Mouse (Mus musculus) Patski (cell line): ENCODE results near the gene 2300002M23Rik. TPM values are rescaled to one million over a fixed set of nuclear protein-coding genes. Genes with fewer than 3 reads are reported as not detected.

Experiments
- ATAC-seq: fragments of 100-300 bp; one replicate; pipeline ENCODE4 v1.8.0; 2021
- CTCF ChIA-PET: fragments of 350-600 bp; sonication (Branson Sonifier 250); formaldehyde crosslinking; loops from one replicate; lab custom pipeline; 2022; ENCODE audit warnings: inconsistent platforms; lab: Charles Lee
- POLR2A ChIA-PET: fragments of 350-600 bp; sonication (Branson Sonifier 250); formaldehyde crosslinking; loops from one replicate; lab custom pipeline; 2022; ENCODE audit warnings: antibody characterized with exemption, inconsistent platforms; lab: Charles Lee
- DNase-seq: peaks from one replicate; pipeline ENCODE4 v3.0.0-alpha.2; 2011; ENCODE audit warnings: low read depth, low spot score
- H3K27me3 ChIP-seq: fragments of 371-371 bp; one replicate; pipeline ENCODE4 v1.5.1; 2021
- CTCF ChIP-seq: fragments of 100-300 bp; IDR thresholded peaks from one replicate; pipeline ENCODE4 v1.5.1; 2021
- in situ Hi-C: fragments of 300-500 bp; cut with MboI; formaldehyde crosslinking; loops from 3 replicates; pipeline ENCODE4 v1.11.1; 2018; ENCODE audit warnings: low pct_unique_long_range_greater_than_20kb, mixed read lengths
- polyA plus RNA-seq: library from polyadenylated mRNA; unstranded; gene quantifications from one replicate; pipeline ENCODE4 v1.2.3, GENCODE M21; 2021

Gene 2300002M23Rik
- polyA plus RNA-seq, 1 experiment from 2014 or later = not detected

DNA sequence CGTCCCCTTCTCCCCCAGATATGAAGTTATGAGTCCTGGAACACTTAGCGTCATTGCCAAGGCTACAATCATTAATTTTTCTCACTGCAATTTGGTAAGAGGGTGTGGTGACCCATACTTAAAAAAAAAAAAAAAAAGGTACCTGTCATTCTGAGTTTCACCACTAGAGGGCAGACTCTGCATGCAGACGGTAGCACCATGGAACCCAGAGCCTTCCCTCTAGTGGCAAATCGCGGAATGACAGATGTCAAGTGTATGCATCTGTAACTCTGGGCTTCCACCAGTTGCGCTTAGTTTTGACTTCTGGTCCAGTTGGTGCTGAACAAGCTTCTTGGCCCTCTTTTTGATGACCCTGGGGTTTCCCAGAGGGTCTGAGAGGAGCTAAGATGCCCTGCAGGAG, 11.0 kb downstream of the 2300002M23Rik start:
- DNase-seq (no peak), ATAC-seq (no peak)
- in situ Hi-C loops = loop anchor here (5.0 kb wide), 1 partner anchor 36 kb away; no protein-coding TSS in a partner anchor
- H3K27me3 ChIP-seq = no peaks in the 10 kb centered on the region
- peak; percentile 86 for TF ChIP-seq CTCF
- ChIA-PET CTCF (interaction anchor here (0.6 to 4.1 kb wide), 22 partner anchors 9 to 160 kb away, joined by 3 to 69 read pairs (median 3); partner anchors contain the start of genes Cdsn and Vars2), POLR2A (interaction anchor here (1.0 to 1.1 kb wide), 2 partner anchors 22 to 29 kb away, joined by 3 read pairs; no protein-coding TSS in a partner anchor)

DNA sequence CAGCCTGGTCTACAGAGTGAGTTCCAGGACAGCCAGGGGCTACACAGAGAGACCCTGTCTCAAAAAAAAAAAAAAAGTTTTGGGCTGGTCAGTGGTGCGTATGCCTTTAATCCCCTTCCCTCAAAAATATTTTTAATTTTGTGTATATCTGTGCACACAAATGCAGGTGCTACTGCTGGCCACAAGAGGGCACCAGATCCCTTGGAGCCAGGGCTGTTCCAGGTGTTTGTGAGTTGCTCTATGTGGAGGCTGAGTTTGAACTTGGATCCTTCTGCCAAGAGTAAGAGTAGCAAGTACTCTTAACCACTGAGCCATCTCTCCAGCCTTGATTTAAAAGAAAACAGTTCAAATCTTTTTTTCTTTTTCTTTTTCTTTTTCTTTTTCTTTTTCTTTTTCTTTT, 15.7 kb downstream of the 2300002M23Rik start:
- DNase-seq = no peak

DNA sequence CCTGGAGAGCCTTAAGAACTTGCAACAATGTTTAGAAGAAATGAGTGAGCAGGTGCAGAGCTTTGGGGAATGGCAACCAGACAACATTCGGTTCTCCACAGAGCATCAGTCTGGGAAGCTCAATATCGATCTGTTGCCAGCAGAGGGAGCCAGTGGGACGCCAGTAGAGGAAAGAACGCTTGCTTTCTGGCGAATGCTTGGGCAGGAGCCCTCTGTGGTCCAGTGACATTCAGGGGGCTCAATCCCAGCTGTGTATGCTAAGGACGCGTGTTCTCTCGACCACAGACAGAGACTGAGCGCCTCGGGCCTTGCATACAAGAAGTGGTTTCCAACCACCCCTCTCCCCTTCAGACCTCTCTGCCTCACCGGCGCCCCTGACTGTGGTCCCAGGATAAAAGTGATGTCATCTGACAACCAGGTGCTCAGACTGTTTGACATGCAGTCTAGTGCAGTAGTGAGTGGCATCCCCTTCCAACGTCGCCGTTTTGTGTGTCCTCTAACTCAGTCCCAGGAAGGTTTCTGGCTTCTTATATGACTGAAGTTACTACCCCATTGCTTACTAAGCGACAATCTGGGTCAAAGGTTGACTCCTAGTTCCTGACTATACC, 17.2 kb downstream of the 2300002M23Rik start:
- ChIA-PET POLR2A (no interaction called here), CTCF (interaction anchor here (0.8 to 3.4 kb wide), 14 partner anchors 35 to 153 kb away, joined by 3 to 25 read pairs (median 5); partner anchors contain the start of gene Vars2)
- in situ Hi-C loops = loop anchor here (5.0 to 10.0 kb wide), 5 partner anchors 48 to 290 kb away; partner anchors contain the start of genes Dhx16, Flot1, Ier3 and Vars2
- DNase-seq = no peak
- peak; percentile 65 for TF ChIP-seq CTCF
- H3K27me3 ChIP-seq = no peaks in the 10 kb centered on the region
- ATAC-seq = peak; percentile 49

More for the DNA sequence above, 15.7 kb downstream of the 2300002M23Rik start:
- ChIA-PET POLR2A (no interaction called here), CTCF (interaction anchor here (0.6 to 2.9 kb wide), 3 partner anchors 8 to 82 kb away, joined by 3 to 17 read pairs (median 4); no protein-coding TSS in a partner anchor)
- TF ChIP-seq CTCF = peak; percentile 68
- ATAC-seq = no peak
- in situ Hi-C loops = loop anchor here (5.0 to 10.0 kb wide), 5 partner anchors 49 to 292 kb away; partner anchors contain the start of genes Dhx16, Flot1, Ier3 and Vars2
- H3K27me3 ChIP-seq = no peaks in the 10 kb centered on the region

DNA sequence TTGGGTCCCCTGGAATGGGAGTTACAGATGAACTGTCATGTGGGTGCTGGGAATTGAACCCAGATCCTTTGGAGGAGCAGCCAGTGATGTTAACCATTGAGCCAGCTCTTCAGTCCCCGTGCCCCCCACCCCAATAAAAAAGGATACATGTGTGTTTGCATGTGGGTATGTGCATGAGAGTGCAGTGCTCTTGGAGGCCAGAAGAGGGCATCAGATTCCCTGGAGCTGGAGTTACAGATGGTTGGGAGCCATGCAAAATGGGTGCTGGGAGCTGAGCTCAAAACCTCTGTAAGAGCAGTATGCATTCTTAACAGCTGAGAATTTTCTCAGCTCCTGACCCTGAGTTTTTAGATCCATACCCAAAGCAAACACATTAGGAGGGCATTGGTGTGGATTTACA, 20.0 kb downstream of the 2300002M23Rik start:
- no peaks in the 10 kb centered on the region for H3K27me3 ChIP-seq
- CTCF ChIA-PET = interaction anchor here (0.6 to 4.5 kb wide), 6 partner anchors 9 to 150 kb away, joined by 3 to 39 read pairs (median 5); partner anchors contain the start of gene Cdsn
- no peak for TF ChIP-seq CTCF
- ATAC-seq (no peak), DNase-seq (no peak)
- in situ Hi-C loops = loop anchor here (10.0 kb wide), 2 partner anchors 238 to 288 kb away; partner anchors contain the start of genes Dhx16, Flot1 and Ier3
- POLR2A ChIA-PET = no interaction called here

DNA sequence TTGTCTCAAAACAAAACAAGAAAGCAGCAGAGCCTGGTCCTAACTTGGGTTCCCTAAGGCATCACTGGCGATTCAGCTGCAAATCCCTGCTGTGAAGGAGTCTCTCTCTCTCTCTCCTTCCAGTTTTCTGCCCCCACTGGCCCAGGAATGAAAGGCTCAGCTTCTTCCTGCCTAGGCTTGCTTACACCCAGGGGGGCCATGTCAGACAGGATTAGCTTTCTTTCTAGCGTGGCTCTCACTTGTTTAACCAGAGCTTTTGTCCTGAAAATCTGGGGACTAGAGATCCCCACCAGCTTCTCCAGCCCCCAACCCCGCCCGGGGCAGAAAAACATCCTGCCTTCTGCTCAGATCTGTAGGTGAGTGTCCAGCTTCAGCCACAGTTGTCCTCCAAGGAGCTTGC, 21.1 kb downstream of the 2300002M23Rik start:
- DNase-seq (no peak), ATAC-seq (no peak)
- ChIA-PET CTCF (interaction anchor here (1.0 to 4.5 kb wide), 8 partner anchors 8 to 149 kb away, joined by 3 to 39 read pairs (median 6); partner anchors contain the start of gene Cdsn), POLR2A (interaction anchor here (0.9 kb wide), 1 partner anchor 109 kb away, joined by 3 read pairs; no protein-coding TSS in a partner anchor)
- in situ Hi-C loops = loop anchor here (10.0 kb wide), 2 partner anchors 236 to 286 kb away; partner anchors contain the start of genes Dhx16, Flot1 and Ier3
- no peak for TF ChIP-seq CTCF
- H3K27me3 ChIP-seq = no peaks in the 10 kb centered on the region

DNA sequence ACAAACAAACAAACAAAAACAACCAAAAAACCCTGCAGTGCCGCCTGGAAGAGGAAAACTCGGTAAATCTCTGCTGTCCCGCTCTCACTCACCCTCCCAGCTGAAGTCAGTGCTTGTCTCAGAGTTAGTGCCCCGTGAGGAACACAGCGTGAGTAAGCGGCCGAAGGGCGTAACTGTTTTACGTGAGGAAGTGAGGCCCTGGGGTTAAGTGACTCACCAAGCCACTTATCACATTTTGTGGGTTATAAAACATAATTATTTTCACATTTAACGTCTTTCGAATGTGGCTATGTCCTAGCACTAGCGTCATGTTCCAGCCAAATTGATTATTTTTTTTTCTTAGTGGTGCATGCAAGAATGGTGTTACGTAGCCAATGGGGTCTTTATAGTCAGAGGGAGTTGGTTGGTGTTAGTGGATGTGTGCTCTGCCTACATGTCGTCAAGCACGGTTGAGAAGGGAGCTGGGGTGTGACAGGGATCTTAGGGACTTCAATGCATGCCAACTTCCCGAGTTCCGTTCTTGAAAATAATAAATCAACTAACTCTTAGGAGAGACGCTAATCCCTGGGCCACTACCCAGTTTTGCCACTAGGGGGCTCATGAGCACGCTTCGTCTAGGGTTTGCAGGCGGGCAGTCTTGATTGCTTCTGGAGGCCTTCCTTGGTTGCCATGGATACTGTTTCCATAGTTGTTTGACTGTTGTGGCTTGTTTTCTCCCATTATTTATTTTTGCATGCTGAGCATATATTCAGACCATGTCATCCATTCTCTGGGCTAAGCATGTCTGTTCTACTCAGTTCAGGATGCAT, 23.4 kb downstream of the 2300002M23Rik start:
- in situ Hi-C loops = no loop called here
- ATAC-seq = peak; percentile 75
- peak; percentile 97 for TF ChIP-seq CTCF
- peak; percentile 95 for DNase-seq
- no peaks in the 10 kb centered on the region for H3K27me3 ChIP-seq
- CTCF ChIA-PET = interaction anchor here (0.8 to 4.5 kb wide), 10 partner anchors 7 to 118 kb away, joined by 3 to 39 read pairs (median 4); no protein-coding TSS in a partner anchor
- POLR2A ChIA-PET = interaction anchor here (0.9 kb wide), 1 partner anchor 11 kb away, joined by 6 read pairs; the partner anchor contains the start of gene Sfta2

DNA sequence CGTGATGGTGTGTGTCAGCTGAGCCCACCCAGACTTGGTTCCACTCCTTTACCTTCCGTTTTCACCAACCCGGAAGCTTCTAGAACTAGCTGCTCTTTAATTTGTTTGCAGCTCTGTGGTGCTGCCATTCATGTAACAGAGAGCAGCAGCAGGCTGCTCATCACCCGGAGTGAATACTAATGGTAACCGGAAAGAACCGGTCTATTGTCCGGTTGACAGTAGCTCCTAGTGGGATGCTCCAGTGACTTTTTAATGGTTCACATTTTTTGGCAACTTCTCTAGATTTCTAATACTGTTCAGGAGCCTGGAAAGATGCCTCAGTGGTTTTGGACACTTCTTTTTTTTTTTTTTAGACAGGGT, 23.9 kb downstream of the 2300002M23Rik start:
- CTCF ChIA-PET = interaction anchor here (0.7 to 4.5 kb wide), 11 partner anchors 8 to 117 kb away, joined by 3 to 39 read pairs (median 4); no protein-coding TSS in a partner anchor
- in situ Hi-C loops = no loop called here

DNA sequence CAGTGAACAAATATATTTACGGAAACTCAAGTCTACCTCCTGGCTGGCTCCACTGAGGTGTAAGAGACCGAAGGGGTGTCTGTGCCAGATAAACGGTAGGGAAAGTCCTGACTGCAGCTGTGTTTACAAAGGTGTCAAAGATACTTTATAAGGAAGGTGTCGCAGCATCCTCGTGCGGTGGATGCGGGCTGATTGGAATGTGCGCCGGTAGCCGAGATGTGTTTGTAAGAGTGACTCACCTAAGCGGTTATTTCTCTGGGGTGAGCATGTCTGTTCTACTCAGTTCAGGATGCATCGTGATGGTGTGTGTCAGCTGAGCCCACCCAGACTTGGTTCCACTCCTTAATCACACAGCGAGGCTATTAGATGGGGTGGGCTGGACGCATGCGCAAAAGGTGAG, 24.5 kb downstream of the 2300002M23Rik start:
- in situ Hi-C loops = no loop called here

More for the DNA sequence above, 23.9 kb downstream of the 2300002M23Rik start:
- POLR2A ChIA-PET = interaction anchor here (0.9 kb wide), 1 partner anchor 11 kb away, joined by 6 read pairs; the partner anchor contains the start of gene Sfta2
- no peaks in the 10 kb centered on the region for H3K27me3 ChIP-seq
- ATAC-seq (no peak), DNase-seq (peak; percentile 75)
- TF ChIP-seq CTCF = no peak

DNA sequence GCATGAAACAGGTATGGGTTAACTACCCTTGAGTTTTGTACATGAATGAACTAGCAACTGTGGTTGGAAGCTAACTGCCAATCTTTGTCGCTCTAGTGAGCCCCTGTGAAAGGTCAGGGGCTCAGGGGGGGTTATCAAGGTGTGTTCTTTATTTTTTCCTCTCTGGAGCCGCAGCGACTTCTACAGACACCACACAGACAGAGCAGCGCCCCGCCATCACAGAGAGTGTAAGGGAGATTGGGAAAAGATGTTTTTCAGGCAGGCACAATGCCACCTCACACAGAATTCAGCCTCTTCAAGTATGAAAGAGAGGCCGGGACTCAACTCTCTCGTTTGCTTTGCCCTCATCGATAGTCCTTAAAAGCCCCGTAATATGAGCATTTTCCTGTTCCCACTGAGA, 24.9 kb downstream of the 2300002M23Rik start:
- ChIA-PET POLR2A (interaction anchor here (1.2 kb wide), 1 partner anchor 36 kb away, joined by 3 read pairs; no protein-coding TSS in a partner anchor), CTCF (interaction anchor here (1.2 to 2.9 kb wide), 6 partner anchors 9 to 72 kb away, joined by 3 to 12 read pairs (median 5); partner anchors contain the start of gene Sfta2)
- H3K27me3 ChIP-seq = no peaks in the 10 kb centered on the region
- DNase-seq (no peak), ATAC-seq (no peak)
- in situ Hi-C loops = no loop called here
- peak; percentile 52 for TF ChIP-seq CTCF

More for the DNA sequence above, 24.5 kb downstream of the 2300002M23Rik start:
- ATAC-seq = peak; percentile 72
- ChIA-PET POLR2A (interaction anchor here (1.2 kb wide), 1 partner anchor 37 kb away, joined by 3 read pairs; no protein-coding TSS in a partner anchor), CTCF (interaction anchor here (0.7 to 4.5 kb wide), 12 partner anchors 9 to 117 kb away, joined by 3 to 39 read pairs (median 4); partner anchors contain the start of gene Sfta2)
- peak; percentile 85 for DNase-seq
- no peaks in the 10 kb centered on the region for H3K27me3 ChIP-seq
- TF ChIP-seq CTCF = no peak
